Mouse (Mus musculus): ENCODE measurements around the gene Chtf18. TPM values are rescaled to one million over a fixed set of nuclear protein-coding genes. Genes with fewer than 3 reads are reported as not detected.

The Chtf18 gene
- total and polyA plus RNA-seq, 2 experiments from 2014 or later: 4.9 to 7.8 TPM

GRCm38 (mm10) chr17:25761561-25761970 lies 34.3 kb upstream of the Chtf18 start:
- no peaks in the 10 kb centered on the region for H3K9me3 ChIP-seq (ENCODE audit: low read length)
- no peak overlapping the region for H3K4me3 ChIP-seq (ENCODE audit: low read length)
- H3K9ac ChIP-seq (replicated peaks; ENCODE audit: low read length): no peak overlapping the region
- no peak for DNase-seq (ENCODE audit: low spot score)
- H3K27me3 ChIP-seq (ENCODE audit: insufficient read depth, low read length): no peaks in the 10 kb centered on the region
- 19% methylated on average over 4 of the region's 4 CpGs for WGBS
- H3K4me1 ChIP-seq (ENCODE audit: insufficient read depth, low read length): no peaks in the 10 kb centered on the region
- H3K27ac ChIP-seq: no peak overlapping the region
- H3K36me3 ChIP-seq (ENCODE audit: insufficient read depth, low read length): no peaks in the 10 kb centered on the region
- H3K4me2 ChIP-seq (ENCODE audit: low read depth, low read length): no peak overlapping the region
- TF ChIP-seq CTCF (IDR thresholded peaks at IDR 0.05; ENCODE audit: low read depth): no peak
- no peak for ATAC-seq

- no peak for ATAC-seq
- WGBS: 79% methylated on average over 8 of the region's 8 CpGs
These were observed 32.9 kb upstream of the Chtf18 start for GRCm38 (mm10) chr17:25760148-25760547.

DNA sequence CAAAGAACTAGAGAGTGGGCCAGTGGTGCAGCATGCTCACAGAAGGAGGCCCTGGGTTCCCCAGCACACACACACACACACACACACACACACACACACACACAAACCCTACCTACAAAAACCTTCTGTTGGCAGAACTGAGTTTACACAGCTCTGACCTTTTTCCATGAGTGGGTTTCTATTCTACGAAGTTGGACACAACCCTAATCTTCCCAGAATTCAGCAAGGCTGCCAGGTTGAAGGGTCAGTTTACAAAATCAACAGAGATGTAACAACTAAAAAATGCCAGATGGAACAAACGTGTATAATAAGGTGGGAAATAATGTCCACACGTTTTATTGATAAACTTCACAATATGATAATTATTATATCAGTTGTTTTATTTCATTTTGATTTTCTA lies 30.5 kb upstream of the Chtf18 start:
- TF ChIP-seq CTCF (IDR thresholded peaks at IDR 0.05; ENCODE audit: low read depth): no peak
- no peak overlapping the region for H3K4me2 ChIP-seq (ENCODE audit: low read depth, low read length)
- ATAC-seq: no peak
- H3K4me3 ChIP-seq (ENCODE audit: low read length): no peak overlapping the region
- no peaks in the 10 kb centered on the region for H3K9me3 ChIP-seq (ENCODE audit: low read length)
- no peaks in the 10 kb centered on the region for H3K36me3 ChIP-seq (ENCODE audit: insufficient read depth, low read length)
- no peak for DNase-seq (ENCODE audit: low spot score)
- WGBS: 78% methylated on average over 3 of the region's 3 CpGs
- no peak overlapping the region for H3K9ac ChIP-seq (replicated peaks; ENCODE audit: low read length)
- no peaks in the 10 kb centered on the region for H3K27me3 ChIP-seq (ENCODE audit: insufficient read depth, low read length)
- no peaks in the 10 kb centered on the region for H3K4me1 ChIP-seq (ENCODE audit: insufficient read depth, low read length)
- H3K27ac ChIP-seq: no peak overlapping the region

More at GRCm38 (mm10) chr17:25760148-25760547, 32.9 kb upstream of the Chtf18 start:
- Histone ChIP-seq H3K27ac (no peak overlapping the region), H3K4me1 (ENCODE audit: insufficient read depth, low read length) (no peaks in the 10 kb centered on the region), H3K9me3 (ENCODE audit: low read length) (no peaks in the 10 kb centered on the region), H3K4me3 (ENCODE audit: low read length) (no peak overlapping the region), H3K9ac (replicated peaks; ENCODE audit: low read length) (no peak overlapping the region), H3K36me3 (ENCODE audit: insufficient read depth, low read length) (no peaks in the 10 kb centered on the region), H3K4me2 (ENCODE audit: low read depth, low read length) (no peak overlapping the region), H3K27me3 (ENCODE audit: insufficient read depth, low read length) (no peaks in the 10 kb centered on the region)
- DNase-seq (ENCODE audit: low spot score): no peak
- TF ChIP-seq CTCF (IDR thresholded peaks at IDR 0.05; ENCODE audit: low read depth): no peak

- no peaks in the 10 kb centered on the region for H3K36me3 ChIP-seq (ENCODE audit: insufficient read depth, low read length)
- no peak overlapping the region for H3K27ac ChIP-seq
- no peak overlapping the region for H3K4me2 ChIP-seq (ENCODE audit: low read depth, low read length)
- TF ChIP-seq CTCF (IDR thresholded peaks at IDR 0.05; ENCODE audit: low read depth): no peak
- no peaks in the 10 kb centered on the region for H3K27me3 ChIP-seq (ENCODE audit: insufficient read depth, low read length)
- WGBS: 81% methylated on average over 9 of the region's 9 CpGs
- no peak overlapping the region for H3K9ac ChIP-seq (replicated peaks; ENCODE audit: low read length)
- H3K9me3 ChIP-seq (ENCODE audit: low read length): no peaks in the 10 kb centered on the region
- no peak overlapping the region for H3K4me3 ChIP-seq (ENCODE audit: low read length)
- ATAC-seq (no peak), DNase-seq (ENCODE audit: low spot score) (no peak)
- no peaks in the 10 kb centered on the region for H3K4me1 ChIP-seq (ENCODE audit: insufficient read depth, low read length)
These were observed 29.4 kb upstream of the Chtf18 start for GRCm38 (mm10) chr17:25756378-25757242.

- no peak for ATAC-seq
- no peaks in the 10 kb centered on the region for H3K9me3 ChIP-seq (ENCODE audit: low read length)
- H3K9ac ChIP-seq (replicated peaks; ENCODE audit: low read length): no peak overlapping the region
- no peak overlapping the region for H3K4me2 ChIP-seq (ENCODE audit: low read depth, low read length)
- no peak overlapping the region for H3K27ac ChIP-seq
- WGBS: 59% methylated on average over 4 of the region's 4 CpGs
- H3K4me3 ChIP-seq (ENCODE audit: low read length): no peak overlapping the region
- no peak for DNase-seq (ENCODE audit: low spot score)
- H3K4me1 ChIP-seq (ENCODE audit: insufficient read depth, low read length): no peaks in the 10 kb centered on the region
- H3K36me3 ChIP-seq (ENCODE audit: insufficient read depth, low read length): no peaks in the 10 kb centered on the region
- no peaks in the 10 kb centered on the region for H3K27me3 ChIP-seq (ENCODE audit: insufficient read depth, low read length)
- no peak for TF ChIP-seq CTCF (IDR thresholded peaks at IDR 0.05; ENCODE audit: low read depth)
These were observed 28.6 kb upstream of the Chtf18 start for GRCm38 (mm10) chr17:25755627-25756377.

GRCm38 (mm10) chr17:25755086-25755485 lies 27.9 kb upstream of the Chtf18 start:
- Histone ChIP-seq H3K9me3 (ENCODE audit: low read length) (no peaks in the 10 kb centered on the region), H3K27me3 (ENCODE audit: insufficient read depth, low read length) (no peaks in the 10 kb centered on the region), H3K4me1 (ENCODE audit: insufficient read depth, low read length) (no peaks in the 10 kb centered on the region), H3K4me3 (ENCODE audit: low read length) (no peak overlapping the region), H3K9ac (replicated peaks; ENCODE audit: low read length) (no peak overlapping the region), H3K36me3 (ENCODE audit: insufficient read depth, low read length) (no peaks in the 10 kb centered on the region), H3K27ac (no peak overlapping the region), H3K4me2 (ENCODE audit: low read depth, low read length) (no peak overlapping the region)
- ATAC-seq (no peak), DNase-seq (ENCODE audit: low spot score) (no peak)
- WGBS: 78% methylated on average over 4 of the region's 4 CpGs
- no peak for TF ChIP-seq CTCF (IDR thresholded peaks at IDR 0.05; ENCODE audit: low read depth)

Data from hindbrain, postnatal 0 days (tissue).